8 mouse cellular contexts compared by ENCODE assay signal in the genomic region with DNA sequence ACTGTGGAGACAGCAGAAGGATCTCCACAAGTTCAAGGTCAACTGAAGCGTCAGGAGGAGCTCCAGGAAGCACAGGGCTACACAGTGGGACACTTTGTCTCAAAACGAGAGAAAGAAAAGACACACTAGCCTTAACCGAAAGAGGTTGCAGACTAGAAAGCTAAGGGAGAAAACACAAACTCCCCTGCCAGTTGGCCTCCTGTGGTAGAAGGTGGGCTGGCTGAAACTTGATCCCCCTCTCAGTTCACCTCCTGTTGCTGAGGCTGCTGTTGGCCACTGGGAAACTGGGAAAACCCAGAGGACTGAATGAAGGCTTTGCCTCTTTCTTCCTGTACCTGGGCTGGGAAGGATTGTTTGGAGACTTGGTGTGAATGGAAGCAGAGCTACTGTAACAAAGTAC. TPM values are rescaled to one million over a fixed set of nuclear protein-coding genes. Genes with fewer than 3 reads are reported as not detected.
DNase-seq lines count a peak whose midpoint lies in the region; ATAC-seq and TF ChIP-seq lines count a peak whose summit lies in the region.

No protein-coding gene starts in this region.

- intact Hi-C loops in left cerebral cortex, adult 2 months (cut with DNase I): no loop called here

- no peak for ATAC-seq in forebrain, embryonic 15.5 days (replicated peaks)
- no peak for ATAC-seq in limb, embryonic 13.5 days (ENCODE audit: low FRiP score, low read depth)

- DNase-seq in cerebellum, adult 2 months: no peak
- DNase-seq in cerebellum, adult 9-11 months: no peak
- DNase-seq in 416B (ENCODE audit: low read depth): peak; percentile 37
- DNase-seq in left cerebral cortex, adult 2 months (ENCODE audit: extremely low spot score in 1 of 2, low spot score in 2 of 2): no peak
- DNase-seq in frontal cortex, postnatal 14 days (ENCODE audit: low spot score in 2 of 2): no peak
- DNase-seq in natural killer cell, adult 2 months (ENCODE audit: low spot score in 2 of 2): no peak

- H3K4me1 ChIP-seq in cerebellum, adult 2 months (ENCODE audit: control insufficient read depth, insufficient read depth, low read length): peaks cover 11% of the 10 kb centered on the region; the same call in 1 of the 2 replicates
- peaks cover 18% of the 10 kb centered on the region for H3K4me1 ChIP-seq in forebrain, embryonic 15.5 days
- peaks cover 21% of the 10 kb centered on the region for H3K4me1 ChIP-seq in limb, embryonic 13.5 days

- TF ChIP-seq POLR2A in cerebellum, adult 2 months (IDR thresholded peaks at IDR 0.05; ENCODE audit: borderline replicate concordance, insufficient read depth, low read length): no peak

- H3K9me3 ChIP-seq in forebrain, embryonic 15.5 days: no peaks in the 10 kb centered on the region
- H3K9me3 ChIP-seq in limb, embryonic 13.5 days: no peaks in the 10 kb centered on the region

- H3K4me3 ChIP-seq in cerebellum, adult 2 months (replicated peaks; ENCODE audit: insufficient read depth, low read depth, low read length): peak overlapping the region; percentile 78
- H3K4me3 ChIP-seq in forebrain, embryonic 15.5 days: peak overlapping the region; percentile 11
- peak overlapping the region; percentile 80 for H3K4me3 ChIP-seq in limb, embryonic 13.5 days
- H3K4me3 ChIP-seq in left cerebral cortex, adult 2 months: no peak overlapping the region

- H3K27ac ChIP-seq in cerebellum, adult 2 months (ENCODE audit: insufficient read depth, low read length): no peak overlapping the region
- H3K27ac ChIP-seq in forebrain, embryonic 15.5 days (replicated peaks): no peak overlapping the region
- H3K27ac ChIP-seq in limb, embryonic 13.5 days: peak overlapping the region; percentile 16; the same call in 1 of the 2 replicates
- no peak overlapping the region for H3K27ac ChIP-seq in left cerebral cortex, adult 2 months

- no peaks in the 10 kb centered on the region for H3K36me3 ChIP-seq in forebrain, embryonic 15.5 days
- H3K36me3 ChIP-seq in limb, embryonic 13.5 days: peaks cover 23% of the 10 kb centered on the region

- H3K9ac ChIP-seq in forebrain, embryonic 15.5 days (replicated peaks): no peak overlapping the region
- 0 out of 2 replicates have a peak overlapping the region, but pooled peaks have one; percentile 45 for H3K9ac ChIP-seq in limb, embryonic 13.5 days

- no peak for TF ChIP-seq CTCF in cerebellum, adult 2 months (IDR thresholded peaks at IDR 0.05; ENCODE audit: borderline replicate concordance, insufficient read depth, low read depth, low read length)
- TF ChIP-seq CTCF in left cerebral cortex, adult 2 months (IDR thresholded peaks at IDR 0.05): no peak

- H3K27me3 ChIP-seq in cerebellum, adult 2 months (ENCODE audit: control insufficient read depth, insufficient read depth, low read length): no peaks in the 10 kb centered on the region
- H3K27me3 ChIP-seq in forebrain, embryonic 15.5 days: no peaks in the 10 kb centered on the region
- H3K27me3 ChIP-seq in limb, embryonic 13.5 days: no peaks in the 10 kb centered on the region

- H3K4me2 ChIP-seq in forebrain, embryonic 15.5 days (replicated peaks): peak overlapping the region; percentile 71
- H3K4me2 ChIP-seq in limb, embryonic 13.5 days (replicated peaks): peak overlapping the region; percentile 87

- WGBS in cerebellum, adult 2 months: 33% methylated on average over 3 of the region's 3 CpGs
- 20% methylated on average over 3 of the region's 3 CpGs for WGBS in forebrain, embryonic 15.5 days
- WGBS in limb, embryonic 13.5 days: 10% methylated on average over 3 of the region's 3 CpGs

RNA-seq across cellular contexts. Expression of gene Ccnjl, which starts 1.5 kb away (rescaled TPM):
- polyA plus RNA-seq in cerebellum, adult 2 months (2012; rRNA removed): 8.4 and 10.5 TPM in 2 replicates
- polyA plus RNA-seq in forebrain, embryonic 15.5 days (2015; fragmentation: Nextera tagmentation; extraction: Ambion mirVana): 11.7 and 13.5 TPM in 2 replicates
- polyA plus RNA-seq in limb, embryonic 13.5 days (2015; fragmentation: Nextera tagmentation; extraction: Ambion mirVana): 12.9 and 14.4 TPM in 2 replicates
- 1 to 10 TPM; 3.8 to 4.6 TPM for total RNA-seq in left cerebral cortex, adult 2 months (2021)

RNA-seq across cellular contexts. Expression of gene C1qtnf2, which starts 56.0 kb away (rescaled TPM):
- 1.8 and 1.9 TPM in 2 replicates for polyA plus RNA-seq in cerebellum, adult 2 months (2012; rRNA removed)
- 5.3 and 5.4 TPM in 2 replicates for polyA plus RNA-seq in forebrain, embryonic 15.5 days (2015; fragmentation: Nextera tagmentation; extraction: Ambion mirVana)
- 19.9 and 20.1 TPM in 2 replicates for polyA plus RNA-seq in limb, embryonic 13.5 days (2015; fragmentation: Nextera tagmentation; extraction: Ambion mirVana)
- 1 to 10 TPM; 1.8 to 2.2 TPM for total RNA-seq in left cerebral cortex, adult 2 months (2021)

RNA-seq across cellular contexts. Expression of gene 4933415A04Rik, which starts 56.8 kb away (rescaled TPM):
- 1.5 and 1.6 TPM in 2 replicates for polyA plus RNA-seq in cerebellum, adult 2 months (2012; rRNA removed)
- polyA plus RNA-seq in forebrain, embryonic 15.5 days (2015; fragmentation: Nextera tagmentation; extraction: Ambion mirVana): 2.9 and 3.6 TPM in 2 replicates
- 4.7 and 5.2 TPM in 2 replicates for polyA plus RNA-seq in limb, embryonic 13.5 days (2015; fragmentation: Nextera tagmentation; extraction: Ambion mirVana)
- total RNA-seq in left cerebral cortex, adult 2 months (2021): under 1 TPM; 0.61 to 0.77 TPM
